Mouse (Mus musculus) stomach, postnatal 0 days (tissue): ENCODE data around the gene Myo18b.

ENCODE experiments used
- CTCF ChIP-seq: IDR thresholded peaks from 2 replicates; pipeline ENCODE4 v1.5.1; 2016; ENCODE audit warnings: antibody characterized with exemption, low read depth, mild to moderate bottlenecking, moderate library complexity
- EP300 ChIP-seq: optimal IDR thresholded peaks from 2 replicates; pipeline ENCODE3; 2016; ENCODE audit warnings: antibody characterized with exemption

DNA sequence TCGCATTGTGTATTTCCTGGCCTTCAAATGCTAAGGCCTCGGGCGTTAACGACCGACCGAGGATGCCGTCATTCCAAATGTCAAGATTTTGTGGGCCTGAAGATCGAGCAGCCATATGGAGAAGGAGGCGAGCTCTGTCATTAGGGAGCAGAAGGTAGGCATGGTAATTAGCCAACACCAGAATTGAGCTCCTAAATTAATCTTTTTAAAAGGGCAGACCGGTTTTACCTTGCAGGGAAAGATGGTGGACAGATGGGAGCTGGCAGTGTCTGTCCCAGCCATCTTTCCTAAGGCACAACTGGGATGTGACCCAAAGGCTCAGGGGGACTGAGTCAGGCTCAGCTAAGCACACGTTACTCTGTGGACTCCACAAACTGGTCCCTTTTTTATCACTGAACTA, 151.6 kb downstream of the Myo18b start:
- TF ChIP-seq CTCF (no peak), EP300 (no peak)
